Mouse (Mus musculus): ENCODE data around the gene Brd9. TPM values are rescaled to one million over a fixed set of nuclear protein-coding genes. Genes with fewer than 3 reads are reported as not detected.

The Brd9 gene
- polyA plus RNA-seq (2014; fragmentation: Illumina TruSeq; extraction: RNeasy Lipid Tissue Mini Kit (QIAGEN cat#74804); ENCODE audit: insufficient read depth, low read depth, low replicate concordance) = 23.9 TPM

GRCm38 (mm10) chr13:73937321-73938176, at the start of gene Brd9, which contains the start of gene Trip13:
Brd9 (plus strand) TSS chr13:73937811.
Trip13 (minus strand) TSS chr13:73937784.

GRCm38 (mm10) chr13:73963551-73963950, 25.9 kb downstream of the Brd9 start, which contains the start of gene Zdhhc11:
Zdhhc11 (plus strand) TSS chr13:73963851.

GRCm38 (mm10) chr13:74008948-74009718, 71.5 kb downstream of the Brd9 start, which contains the start of gene Tppp:
Tppp (plus strand) TSS chr13:74009407.

Other genes with a start within 250 kb of the Brd9 start
- gene Slc6a19, start 232.9 kb upstream of the Brd9 start, polyA plus RNA-seq (2014; fragmentation: Illumina TruSeq; extraction: RNeasy Lipid Tissue Mini Kit (QIAGEN cat#74804); ENCODE audit: insufficient read depth, low read depth, low replicate concordance) = 0.15 TPM
- 14.8 TPM for gene Slc12a7, start 204.7 kb upstream of the Brd9 start, polyA plus RNA-seq (2014; fragmentation: Illumina TruSeq; extraction: RNeasy Lipid Tissue Mini Kit (QIAGEN cat#74804); ENCODE audit: insufficient read depth, low read depth, low replicate concordance)
- 4.3 TPM for gene Nkd2, start 90.2 kb upstream of the Brd9 start, polyA plus RNA-seq (2014; fragmentation: Illumina TruSeq; extraction: RNeasy Lipid Tissue Mini Kit (QIAGEN cat#74804); ENCODE audit: insufficient read depth, low read depth, low replicate concordance)
- gene Trip13, start within 50 bp of the Brd9 start, polyA plus RNA-seq (2014; fragmentation: Illumina TruSeq; extraction: RNeasy Lipid Tissue Mini Kit (QIAGEN cat#74804); ENCODE audit: insufficient read depth, low read depth, low replicate concordance) = 1.1 TPM
- gene Zdhhc11, start 26.0 kb downstream of the Brd9 start, polyA plus RNA-seq (2014; fragmentation: Illumina TruSeq; extraction: RNeasy Lipid Tissue Mini Kit (QIAGEN cat#74804); ENCODE audit: insufficient read depth, low read depth, low replicate concordance) = not detected
- gene Tppp, start 71.6 kb downstream of the Brd9 start, polyA plus RNA-seq (2014; fragmentation: Illumina TruSeq; extraction: RNeasy Lipid Tissue Mini Kit (QIAGEN cat#74804); ENCODE audit: insufficient read depth, low read depth, low replicate concordance) = 7.5 TPM
- gene Cep72, start 124.5 kb downstream of the Brd9 start, polyA plus RNA-seq (2014; fragmentation: Illumina TruSeq; extraction: RNeasy Lipid Tissue Mini Kit (QIAGEN cat#74804); ENCODE audit: insufficient read depth, low read depth, low replicate concordance) = 1.3 TPM
- not detected for gene Slc9a3, start 183.6 kb downstream of the Brd9 start, polyA plus RNA-seq (2014; fragmentation: Illumina TruSeq; extraction: RNeasy Lipid Tissue Mini Kit (QIAGEN cat#74804); ENCODE audit: insufficient read depth, low read depth, low replicate concordance)

All from lung, adult 10 weeks (tissue).